Mouse (Mus musculus): ENCODE data around the gene Ly6f.

The Ly6f gene

GRCm38 (mm10) chr15:75317255-75317654 lies 49.0 kb downstream of the Ly6f start:
- no peak for DNase-seq (ENCODE audit: low read depth, low spot score)

DNA sequence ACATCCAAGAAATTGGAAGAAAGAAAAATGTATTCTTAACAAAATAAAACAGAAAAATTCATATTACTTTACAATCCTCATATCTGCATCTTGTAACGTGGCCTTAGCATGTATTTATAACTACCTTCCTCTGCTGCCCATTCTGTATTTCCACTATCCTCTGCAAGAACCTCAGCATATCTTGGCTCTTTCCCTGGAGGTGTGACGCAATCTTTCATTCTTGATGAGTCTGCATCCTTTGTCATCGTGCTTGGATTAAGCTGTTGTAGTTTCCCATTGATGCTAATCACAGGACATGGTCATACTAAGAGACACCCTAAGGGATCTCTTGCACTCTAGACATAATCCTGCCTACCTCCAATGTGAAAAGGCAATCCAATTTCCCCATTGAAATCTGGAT lies 50.4 kb downstream of the Ly6f start:
- DNase-seq (ENCODE audit: low read depth, low spot score): no peak

- DNase-seq (ENCODE audit: low read depth, low spot score): no peak
Measured at GRCm38 (mm10) chr15:75320104-75320503, 51.9 kb downstream of the Ly6f start.

Data from retina, postnatal 7 days (tissue).